Mouse (Mus musculus) B cell, adult 62 days (primary cell): ENCODE measurements around the gene Med4. TPM values are rescaled to one million over a fixed set of nuclear protein-coding genes. Genes with fewer than 3 reads are reported as not detected.

Experiments
- total RNA-seq: library from RNA; stranded (reverse); gene quantifications from 4 replicates; pipeline ENCODE4 v1.2.4, GENCODE M21; 2023

Med4 gene
- 44.8 to 58.8 TPM (median 50.9 TPM) in 4 replicates for total RNA-seq

DNA sequence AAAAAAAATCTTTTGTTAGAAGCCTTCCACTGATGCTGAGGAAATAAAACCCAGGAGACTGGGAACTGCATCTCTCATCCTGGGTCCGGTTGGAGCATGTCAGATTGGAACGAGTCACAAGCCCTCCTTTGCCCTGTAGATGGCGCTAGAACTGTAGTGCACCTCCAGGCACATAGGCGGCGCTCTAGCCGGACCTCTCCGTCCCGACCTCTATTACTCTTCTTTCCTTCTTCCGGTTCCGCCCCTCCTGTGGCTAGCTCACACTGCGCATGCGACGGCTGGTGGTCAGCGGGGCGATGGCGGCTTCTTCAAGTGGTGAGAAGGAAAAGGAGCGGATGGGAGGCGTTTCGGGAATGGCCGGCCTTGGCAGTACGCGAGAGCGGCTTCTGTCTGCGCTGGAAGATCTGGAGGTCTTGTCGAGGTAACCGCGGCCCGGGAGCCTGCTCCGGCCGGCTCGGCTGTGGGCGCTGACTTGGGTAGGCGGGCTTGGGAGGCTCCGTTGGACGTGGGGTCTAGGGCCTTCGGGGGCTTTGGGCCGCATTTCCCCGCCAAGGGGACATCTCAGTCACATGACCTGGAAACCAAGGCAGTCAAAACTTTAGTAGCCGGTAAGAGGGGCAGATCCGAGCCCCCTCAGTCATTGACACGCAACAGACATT lies at the start of gene Med4:
Med4 (plus strand) TSS at position 261 of the 659 bp plus-strand sequence.

DNA sequence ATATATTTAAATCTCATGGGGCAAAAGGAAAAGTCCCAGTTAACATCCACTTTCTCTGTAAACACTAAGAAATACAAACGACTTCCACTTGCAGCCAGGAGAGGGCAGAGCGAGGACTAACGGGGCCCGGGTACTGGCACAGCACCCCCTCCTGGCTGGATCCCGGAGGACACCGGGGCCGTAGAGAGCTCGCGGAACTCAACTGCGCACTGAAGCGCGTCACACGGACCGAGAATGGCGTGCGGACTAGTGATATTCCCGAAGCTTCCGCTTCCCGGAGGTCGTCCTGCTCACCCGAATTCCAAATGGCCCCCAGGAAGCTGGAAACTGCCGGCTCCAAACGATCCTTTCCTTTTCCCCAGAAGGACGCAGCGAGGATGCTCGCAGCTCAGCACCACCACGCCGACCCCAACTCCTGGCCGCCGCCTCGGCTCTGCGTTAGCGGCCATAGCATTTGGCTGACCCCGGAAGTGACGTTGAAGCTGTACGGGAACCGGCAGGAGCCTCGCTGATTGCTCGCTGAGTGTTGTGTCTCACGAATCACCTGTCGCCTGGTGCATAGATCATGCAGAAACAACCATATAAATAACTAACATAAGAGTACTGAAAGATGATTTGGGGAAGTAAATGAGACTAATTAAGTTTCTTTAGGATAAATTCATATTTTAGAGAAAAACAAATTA lies 15.1 kb downstream of the Med4 start, which contains the start of gene Sucla2:
Sucla2 (plus strand) TSS at position 554 of the 683 bp plus-strand sequence.

DNA sequence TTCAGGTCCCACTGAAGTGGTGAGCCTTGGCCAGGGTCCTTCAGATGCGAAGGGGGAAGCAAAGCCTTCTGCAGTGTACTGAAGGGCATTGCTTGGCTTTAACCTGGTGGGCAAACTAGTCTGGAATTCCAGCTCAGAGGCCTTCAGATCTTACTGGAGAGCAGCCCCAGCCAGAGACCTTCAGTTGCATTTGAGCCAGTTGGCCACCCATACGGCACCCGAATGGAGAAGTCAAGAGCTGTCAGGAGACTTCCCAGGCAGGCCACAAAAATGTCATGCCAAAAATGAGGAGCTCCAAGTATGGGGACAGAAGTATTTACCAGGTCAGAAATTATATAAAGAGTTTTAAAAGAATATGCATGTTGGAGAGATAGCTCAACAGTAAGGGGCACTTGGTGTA lies 38.2 kb downstream of the Med4 start, which contains the start of gene Nudt15:
Nudt15 (minus strand) TSS at position 192 of the 400 bp plus-strand sequence.

Other genes with a start within 250 kb of the Med4 start
- 89.5 to 101 TPM (median 95.7 TPM) in 4 replicates for gene Rb1, start 184.2 kb upstream of the Med4 start, total RNA-seq
- gene Itm2b, start 124.7 kb upstream of the Med4 start, total RNA-seq, result 349 to 367 TPM (median 362 TPM) in 4 replicates
- gene Sucla2, start 15.3 kb downstream of the Med4 start, total RNA-seq, result 36.1 to 48.2 TPM (median 38.6 TPM) in 4 replicates
- 15.7 to 26.2 TPM (median 21.6 TPM) in 4 replicates for gene Nudt15, start 38.2 kb downstream of the Med4 start, total RNA-seq
- not detected in 4 replicates for gene Gm21750, start 151.2 kb downstream of the Med4 start, total RNA-seq